Mouse (Mus musculus) ovary, postnatal 14 days (tissue): ENCODE measurements around the gene Kcnd2.
"Not testable (repeated sequence)": the region's sequence is repeated elsewhere in the genome, so short reads cannot be mapped to it uniquely, and the experiment has no call there.

Source experiments
- DNase-seq: peaks from one replicate; pipeline ENCODE4 v3.0.0; 2022; ENCODE audit warnings: low spot score

Gene Kcnd2

DNA sequence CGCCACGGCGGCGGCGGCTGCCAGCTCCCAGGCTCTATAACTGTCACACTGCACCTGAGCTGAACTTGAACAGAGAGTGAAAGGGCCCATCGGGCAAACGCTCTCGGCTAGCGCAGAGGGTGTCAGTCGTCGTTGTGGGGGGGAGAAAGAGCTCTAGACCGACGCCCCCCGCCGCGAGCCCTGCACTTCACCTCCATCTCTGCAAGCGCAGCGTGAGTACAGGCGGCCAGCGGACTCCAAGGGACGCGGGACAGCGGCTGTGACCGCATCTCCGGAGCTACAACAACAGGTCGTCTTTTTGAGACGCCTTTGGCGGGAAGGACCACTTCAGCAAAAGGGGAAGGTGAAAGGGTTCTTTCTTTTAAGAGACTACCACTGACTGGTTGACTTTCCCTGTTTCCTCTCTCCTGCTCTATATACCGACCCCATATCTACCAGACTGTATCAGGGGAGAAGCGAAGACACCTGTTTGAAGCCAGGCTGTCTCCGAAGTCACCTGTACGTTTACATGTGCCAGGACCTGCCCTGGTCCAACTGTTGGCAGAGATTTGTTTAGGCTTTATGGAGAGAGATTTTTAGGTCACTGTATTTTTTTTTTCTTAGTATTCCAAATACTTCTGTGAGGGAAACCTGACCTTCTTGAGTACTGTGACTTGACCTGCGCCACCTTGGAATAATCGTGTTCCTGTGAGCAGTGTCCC is at the start of gene Kcnd2:
TSS of gene Kcnd2 (plus strand) at position 13 of the 701 bp plus-strand sequence.
- no peak for DNase-seq

GRCm38 (mm10) chr6:21166611-21167010 is 48.7 kb upstream of the Kcnd2 start:
- no peak for DNase-seq

DNA sequence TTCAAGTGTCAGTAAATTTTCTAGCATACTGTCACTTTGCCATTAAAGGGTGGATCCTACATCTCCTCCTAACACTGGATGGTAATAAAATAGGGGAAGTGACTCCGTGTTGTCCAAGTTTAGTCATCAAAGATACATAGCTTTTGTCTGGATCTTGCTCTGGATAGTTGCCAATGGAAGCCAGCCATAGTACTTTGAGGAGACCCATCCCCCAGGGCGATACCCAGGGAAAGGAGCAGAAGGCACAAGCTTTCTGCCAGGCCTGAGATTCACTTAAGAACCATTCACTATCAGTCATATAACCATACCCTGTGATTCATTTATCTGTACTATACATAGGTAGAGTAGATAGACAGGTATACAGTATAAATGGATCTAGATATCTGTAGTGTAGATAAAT is 20.0 kb upstream of the Kcnd2 start:
- DNase-seq = no peak

- DNase-seq = peak; percentile 57
Observed at GRCm38 (mm10) chr6:21213865-21214672, 1.2 kb upstream of the Kcnd2 start.

DNA sequence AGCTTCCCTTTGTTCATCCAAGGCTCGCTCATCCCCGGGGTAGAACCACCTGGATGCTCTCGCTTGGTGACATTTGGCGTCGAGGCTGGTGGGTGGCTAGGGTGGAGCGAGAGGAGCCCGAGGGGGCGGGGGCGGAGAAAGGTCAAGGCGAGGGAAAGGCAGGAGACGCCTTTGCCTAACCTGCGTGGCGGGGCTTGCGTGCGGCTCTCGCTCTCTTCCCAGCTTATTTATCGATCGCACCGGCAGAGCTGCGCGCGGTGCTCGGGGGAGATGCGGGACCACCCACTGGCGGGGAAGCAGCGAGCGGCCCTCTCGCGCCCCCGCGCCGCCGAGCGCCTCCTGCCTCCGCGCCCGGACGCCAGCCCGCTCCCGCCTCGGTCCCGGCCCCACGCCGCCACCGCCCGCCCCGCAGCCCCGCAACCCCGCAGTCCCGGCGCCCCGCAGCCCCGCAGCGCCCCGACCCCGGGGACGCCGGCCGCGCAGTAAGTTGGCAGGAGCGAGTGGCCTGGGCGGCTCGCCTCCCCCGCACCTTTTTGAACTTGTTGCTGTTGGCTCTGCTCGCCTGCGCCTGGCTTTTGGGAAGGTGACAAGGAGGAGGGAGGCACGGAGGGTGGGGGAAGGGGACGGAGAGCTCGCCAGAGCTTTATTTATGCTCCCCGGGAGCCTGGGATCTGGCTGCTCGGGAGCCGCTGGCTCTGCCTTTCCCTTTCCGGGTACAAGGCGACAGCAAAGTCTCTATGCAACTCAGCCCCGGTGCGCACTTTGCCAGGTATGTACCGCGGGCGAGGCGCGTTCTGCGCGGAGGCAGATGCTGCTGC is 421 bp upstream of the Kcnd2 start:
- DNase-seq = peak; percentile 15

- DNase-seq = no peak
Observed at GRCm38 (mm10) chr6:21216206-21217020, 1.1 kb downstream of the Kcnd2 start.

DNA sequence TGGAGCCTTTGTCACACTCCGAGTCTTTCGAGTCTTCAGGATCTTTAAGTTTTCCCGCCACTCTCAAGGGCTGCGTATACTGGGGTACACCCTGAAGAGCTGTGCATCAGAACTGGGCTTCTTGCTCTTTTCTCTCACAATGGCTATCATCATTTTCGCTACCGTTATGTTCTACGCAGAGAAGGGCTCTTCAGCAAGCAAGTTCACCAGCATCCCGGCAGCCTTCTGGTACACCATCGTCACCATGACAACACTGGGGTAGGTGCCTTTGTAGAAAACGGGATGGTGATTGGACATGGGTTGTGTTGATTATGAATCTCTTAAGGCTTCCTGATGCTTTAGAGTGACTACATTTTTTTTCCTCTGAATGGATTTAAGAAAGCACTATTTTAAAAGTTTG is 1.9 kb downstream of the Kcnd2 start:
- no peak for DNase-seq

DNA sequence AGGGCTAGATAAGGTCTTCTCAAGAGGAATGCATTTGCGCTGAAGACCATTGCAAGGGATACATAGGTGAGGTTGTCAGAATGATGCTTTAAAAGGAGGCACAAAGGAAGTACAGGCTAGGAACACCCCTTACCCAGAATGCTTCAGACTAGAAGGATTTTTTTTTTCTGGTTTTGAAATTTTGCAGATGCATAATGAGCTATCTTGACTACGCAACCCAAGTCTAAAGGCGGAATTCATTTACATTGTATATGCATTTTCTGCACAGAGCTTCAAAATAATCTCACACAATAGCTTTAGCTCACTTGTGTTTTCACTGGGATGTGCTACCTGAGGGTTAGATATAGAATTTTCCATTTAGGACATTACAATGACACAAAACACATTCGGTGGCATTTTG is 10.8 kb downstream of the Kcnd2 start:
- no peak for DNase-seq

- no peak for DNase-seq
Observed at GRCm38 (mm10) chr6:21259031-21259430, 43.7 kb downstream of the Kcnd2 start.

DNA sequence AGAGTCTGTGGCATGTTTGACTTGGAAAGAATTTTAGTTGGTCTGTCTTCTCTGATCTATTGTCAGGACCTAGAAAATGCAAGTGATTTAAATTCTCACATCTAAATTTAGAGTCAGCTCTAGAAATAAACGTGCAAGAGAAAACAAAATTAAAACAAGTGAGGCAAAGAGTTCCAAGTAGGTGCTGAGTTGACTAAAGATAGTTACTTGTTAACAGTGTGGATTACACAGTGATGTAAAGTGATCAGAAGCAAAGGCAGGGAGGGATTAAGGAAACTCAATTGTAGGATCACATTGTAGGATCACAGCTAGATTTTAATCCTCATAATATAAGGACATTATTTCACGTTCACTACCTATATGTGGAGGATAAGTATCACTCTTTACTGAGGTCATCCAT is 52.6 kb downstream of the Kcnd2 start:
- DNase-seq = no peak

DNA sequence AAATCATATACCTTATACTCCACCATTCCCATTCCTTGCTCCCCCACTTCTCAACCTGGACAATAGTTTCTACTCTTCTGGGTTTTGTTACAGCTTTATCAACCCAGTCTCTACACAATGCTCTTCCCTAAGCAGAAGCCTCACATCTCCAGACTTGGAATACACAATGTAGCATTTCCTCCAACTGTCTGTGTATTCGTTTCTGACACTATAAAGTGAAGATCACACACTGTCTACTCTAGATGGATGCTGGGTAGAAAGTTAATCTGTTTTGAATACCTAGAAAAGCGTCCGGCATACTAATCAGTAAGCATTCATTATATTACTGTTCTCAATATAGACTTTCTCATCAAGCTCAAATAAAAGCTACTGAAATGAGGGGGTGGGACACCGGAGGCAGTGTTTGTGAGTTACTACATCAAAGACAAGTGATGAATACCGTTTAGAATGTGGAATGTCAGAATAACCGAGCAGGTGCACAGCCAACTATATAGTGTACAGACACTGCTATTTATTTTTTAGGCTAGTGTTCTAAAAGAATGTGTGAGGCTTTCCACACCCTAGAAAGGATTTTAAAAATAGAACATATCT is 62.1 kb downstream of the Kcnd2 start:
- no peak for DNase-seq

DNA sequence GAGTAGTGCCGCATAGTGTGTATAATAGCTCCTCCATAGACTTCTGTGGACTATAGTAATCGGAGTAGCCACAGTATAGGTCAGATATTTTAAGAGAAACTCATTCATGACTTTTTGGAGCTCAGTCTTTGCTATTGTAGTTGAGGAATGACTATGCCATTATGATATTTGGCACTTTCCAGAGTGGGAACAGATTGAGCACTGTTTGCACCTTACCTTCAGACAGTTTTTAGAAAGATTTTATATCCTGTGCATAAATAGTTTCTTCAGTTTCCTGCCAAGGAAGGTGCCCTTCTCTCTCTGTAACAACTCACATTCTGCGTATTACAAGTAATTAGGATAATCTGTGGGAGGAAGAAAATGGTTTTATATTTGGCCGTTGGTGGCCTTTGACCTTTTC is 89.6 kb downstream of the Kcnd2 start:
- DNase-seq = no peak

DNA sequence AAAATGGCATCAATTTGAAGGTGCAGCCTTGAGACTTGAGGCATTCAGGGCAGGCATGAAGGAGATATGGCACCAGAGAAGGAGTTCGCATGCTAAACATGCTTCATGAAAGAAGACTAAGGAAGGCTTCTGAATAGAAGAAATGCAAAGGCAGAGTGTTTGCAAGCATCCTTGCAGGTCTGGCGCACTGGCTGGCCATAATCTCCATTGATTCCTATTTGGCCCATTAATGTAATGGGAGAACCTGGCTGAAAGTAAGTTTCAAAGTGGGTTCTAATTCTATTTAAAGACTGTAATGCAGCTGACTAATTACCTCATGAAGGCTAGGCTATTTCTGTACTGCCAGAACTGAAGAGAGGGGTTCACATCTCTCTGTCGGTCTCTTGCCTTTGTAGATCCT is 94.9 kb downstream of the Kcnd2 start:
- no peak for DNase-seq

DNA sequence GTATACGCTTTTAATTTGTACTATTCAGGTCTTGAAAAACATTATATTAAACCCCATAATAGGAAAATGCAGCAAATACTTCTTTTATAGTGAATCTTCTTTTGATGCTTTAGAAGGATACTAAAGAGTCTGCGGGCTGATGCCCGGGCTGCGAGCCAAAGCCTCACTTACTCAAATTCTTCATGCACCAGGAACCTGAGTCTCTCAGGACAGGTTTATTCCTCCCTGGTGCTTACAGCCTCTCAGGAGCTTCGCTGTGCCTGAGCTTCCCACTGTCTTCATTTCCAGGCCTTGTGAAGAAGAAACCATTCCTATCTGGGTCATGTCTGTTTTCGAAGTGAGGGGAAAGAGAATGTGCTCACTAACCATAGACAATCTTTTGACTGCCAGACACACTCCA is 106.1 kb downstream of the Kcnd2 start:
- no peak for DNase-seq

DNA sequence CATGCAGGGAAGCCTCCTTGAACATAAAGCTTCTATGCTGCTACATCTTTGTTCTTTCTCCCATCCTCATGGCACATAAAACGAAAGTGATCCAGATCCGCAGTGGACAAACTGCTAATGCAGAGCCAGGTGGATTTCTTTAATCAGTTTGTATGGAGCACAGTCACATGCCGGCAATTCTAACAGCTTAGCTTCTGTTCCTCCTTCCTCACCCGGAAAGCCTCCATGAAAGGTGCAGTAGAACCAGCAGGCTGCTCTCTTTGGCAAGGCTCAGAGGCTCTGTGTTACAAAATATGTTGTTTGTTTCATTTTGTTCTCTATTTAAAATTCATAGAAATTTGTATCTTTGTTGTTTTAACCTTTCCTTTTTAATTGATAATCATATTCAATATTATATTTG is 106.9 kb downstream of the Kcnd2 start:
- DNase-seq = no peak

- DNase-seq = no peak
Observed at GRCm38 (mm10) chr6:21325251-21325650, 109.9 kb downstream of the Kcnd2 start.

DNA sequence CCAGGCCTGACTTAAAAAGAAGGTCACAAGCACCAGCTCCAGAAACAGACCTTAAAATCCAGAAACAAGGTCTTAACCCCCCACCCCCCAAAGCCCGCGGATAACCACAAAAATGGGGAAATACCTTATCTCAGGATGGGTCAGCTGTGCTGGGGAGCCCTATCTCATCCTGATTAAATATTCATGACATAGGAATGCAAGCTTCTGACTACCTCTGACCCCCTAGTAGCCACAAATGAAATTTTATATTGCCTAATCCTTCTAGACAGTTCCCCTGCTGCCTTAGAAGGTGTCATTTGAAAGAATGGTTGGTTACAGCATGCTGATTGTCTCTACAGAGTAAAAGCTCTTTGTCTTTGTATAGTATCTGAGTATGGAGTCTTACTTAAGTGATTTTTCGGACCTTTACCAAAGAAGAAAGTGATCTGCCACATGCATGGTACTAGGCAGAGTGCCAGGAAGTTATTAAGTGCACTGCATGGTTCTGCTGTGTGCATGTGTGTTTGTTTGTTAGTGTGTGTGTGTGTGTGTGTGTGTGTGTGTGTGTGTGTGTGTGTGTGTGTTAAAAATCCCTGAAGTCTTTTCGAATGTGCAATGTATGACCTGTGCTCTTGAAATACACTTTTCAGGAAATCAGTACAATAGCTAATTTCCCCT is 111.9 kb downstream of the Kcnd2 start:
- DNase-seq = no peak

- DNase-seq = not testable (repeated sequence)
Observed at GRCm38 (mm10) chr6:21385298-21385697, 170.0 kb downstream of the Kcnd2 start.

- no peak for DNase-seq
Observed at GRCm38 (mm10) chr6:21391776-21392175, 176.5 kb downstream of the Kcnd2 start.

GRCm38 (mm10) chr6:21413656-21414055 is 198.4 kb downstream of the Kcnd2 start:
- DNase-seq = no peak

- no peak for DNase-seq
Observed at GRCm38 (mm10) chr6:21418246-21418645, 202.9 kb downstream of the Kcnd2 start.
